Mouse (Mus musculus) CH12.LX (cell line): ENCODE results near the gene Ston1.

Experiments used
- CHD1 ChIP-seq: IDR thresholded peaks from 2 replicates; pipeline ENCODE4 v1.6.1; 2012; ENCODE audit warnings: low read depth, low read length, improper control_type of control experiment, inconsistent platforms
- CTCF ChIP-seq, 2 experiments: IDR thresholded peaks in 1 of 2; conservative IDR thresholded peaks in 1 of 2; 2 replicates each; pipeline ENCODE4 v1.5.1; 2011 to 2012; ENCODE audit warnings: low read depth in 2 of 2, low read length in 2 of 2, improper control_type of control experiment in 1 of 2, inconsistent platforms in 1 of 2, mild to moderate bottlenecking in 1 of 2, moderate library complexity in 1 of 2
- ELF1 ChIP-seq: IDR thresholded peaks from 2 replicates; pipeline ENCODE4 v1.6.1; 2014; ENCODE audit warnings: low read depth, mild to moderate bottlenecking, inconsistent platforms, low read length, improper control_type of control experiment
- EP300 ChIP-seq: IDR thresholded peaks from 2 replicates; pipeline ENCODE4 v1.6.1; 2011; ENCODE audit warnings: low read length, improper control_type of control experiment
- HCFC1 ChIP-seq: IDR thresholded peaks from 2 replicates; pipeline ENCODE4 v1.6.1; 2012; ENCODE audit warnings: low read depth, mild to moderate bottlenecking, inconsistent platforms, low read length, improper control_type of control experiment
- KAT2A ChIP-seq: IDR thresholded peaks from 2 replicates; pipeline ENCODE4 v1.6.1; 2012; ENCODE audit warnings: low read length, improper control_type of control experiment, inconsistent platforms; ENCODE audit not compliant: insufficient replicate concordance
- MAFK ChIP-seq: IDR thresholded peaks from 2 replicates; pipeline ENCODE4 v1.6.1; 2011; ENCODE audit warnings: low read length, improper control_type of control experiment; ENCODE audit not compliant: insufficient replicate concordance
- POLR2A ChIP-seq: IDR thresholded peaks from 2 replicates; pipeline ENCODE4 v1.6.1; 2011; ENCODE audit warnings: low read depth, mild to moderate bottlenecking, improper control_type of control experiment, low read length
- SIN3A ChIP-seq: IDR thresholded peaks from 2 replicates; pipeline ENCODE4 v1.6.1; 2012; ENCODE audit warnings: low read length, improper control_type of control experiment, inconsistent platforms
- TBP ChIP-seq: conservative IDR thresholded peaks from 2 replicates; pipeline ENCODE4 v1.6.1; 2011; ENCODE audit warnings: low read depth, low read length, improper control_type of control experiment

DNA sequence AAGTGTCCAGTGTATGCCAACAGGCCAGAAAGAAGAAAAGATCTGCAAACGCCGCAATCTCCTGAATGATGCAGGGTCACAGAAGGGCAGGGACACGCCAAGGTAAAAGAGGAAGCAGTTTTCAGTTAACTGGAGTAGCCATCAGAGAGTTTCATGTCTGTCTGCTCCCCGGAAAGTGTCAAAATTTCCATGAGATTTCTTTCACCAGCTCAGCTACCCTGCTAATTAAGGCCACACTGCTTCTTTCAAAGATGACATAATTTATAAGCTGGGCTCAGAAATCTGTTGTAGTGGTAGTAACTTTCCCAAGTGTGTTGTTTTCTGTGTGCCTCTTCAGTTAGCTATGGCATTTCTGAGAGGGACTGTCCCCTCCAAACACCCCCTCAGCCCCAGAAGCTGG, 1.4 kb upstream of the Ston1 start:
- TF ChIP-seq SIN3A (no peak), TBP (no peak), POLR2A (no peak), ELF1 (no peak), KAT2A (no peak), CTCF (conservative IDR thresholded peaks at IDR 0.05 in 1 of 2, IDR thresholded peaks at IDR 0.05 in 1 of 2; ENCODE audit: low read depth in 2 of 2, low read length in 2 of 2) (no peak), HCFC1 (no peak), MAFK (no peak), EP300 (peak; percentile 53), CHD1 (no peak)
